Mouse (Mus musculus): ENCODE measurements around the gene Hoxd4.

GRCm38 (mm10) chr2:74697567-74698121 lies 14.1 kb upstream of the Hoxd4 start, which contains the start of gene Hoxd9:
- TF ChIP-seq GATA1 (IDR thresholded peaks at IDR 0.05; ENCODE audit: low read length) (no peak), TAL1 (IDR thresholded peaks at IDR 0.05; ENCODE audit: low read length) (no peak)
